Mouse (Mus musculus) naive thymus-derived CD4-positive, alpha-beta T cell, adult 2 months (primary cell): ENCODE data around the gene Cdc27.
A peak's percentile ranks its signal among the peaks of the same experiment; 100 is the strongest.

ENCODE experiments used
- DNase-seq: peaks from one replicate; pipeline ENCODE4 v3.0.0-alpha.2; 2011; ENCODE audit warnings: low read depth

Cdc27 gene

DNA sequence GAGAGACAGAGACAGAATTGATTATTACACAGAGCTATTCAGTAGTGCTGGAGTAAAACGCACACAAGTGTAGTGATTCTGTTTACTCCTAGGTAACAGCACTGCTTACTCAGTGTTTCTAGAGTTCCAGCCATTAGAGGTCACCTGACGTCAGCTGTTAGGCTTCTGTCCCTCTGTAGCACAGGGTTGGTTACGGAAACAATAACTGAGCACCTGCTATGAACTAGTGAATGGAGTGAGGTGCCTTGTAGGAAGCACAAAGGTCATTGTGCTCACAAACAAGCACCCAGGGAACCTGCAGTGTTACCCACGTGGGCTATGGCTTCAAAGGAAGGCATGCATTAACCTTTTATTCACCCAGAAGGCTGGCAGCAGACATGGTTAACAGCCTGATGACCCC is 70.9 kb downstream of the Cdc27 start:
- DNase-seq, result no peak

DNA sequence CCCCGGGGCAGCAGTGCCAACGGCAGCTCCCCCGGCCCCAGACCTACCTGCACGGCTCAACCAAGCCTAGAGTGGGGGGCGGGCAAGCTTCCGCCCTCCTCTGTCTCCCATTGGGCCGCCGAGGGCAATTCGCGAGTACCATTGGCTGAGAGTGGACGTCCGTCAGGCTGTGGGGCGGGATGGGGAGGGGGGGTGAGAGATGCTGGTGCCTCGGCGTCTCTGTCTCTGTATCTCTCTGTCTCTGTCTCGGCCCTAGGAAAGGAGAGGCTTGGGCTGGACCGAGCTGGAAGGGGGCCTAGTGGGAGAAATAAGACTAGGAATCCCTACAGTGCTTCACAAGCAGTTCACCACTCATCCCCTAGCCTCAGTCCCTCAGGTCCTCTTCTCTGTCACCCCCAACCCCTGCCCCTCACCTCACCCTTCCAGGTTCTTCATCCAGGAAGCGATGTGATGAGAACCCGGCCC is 81.0 kb downstream of the Cdc27 start:
- DNase-seq, result peak; percentile 94

DNA sequence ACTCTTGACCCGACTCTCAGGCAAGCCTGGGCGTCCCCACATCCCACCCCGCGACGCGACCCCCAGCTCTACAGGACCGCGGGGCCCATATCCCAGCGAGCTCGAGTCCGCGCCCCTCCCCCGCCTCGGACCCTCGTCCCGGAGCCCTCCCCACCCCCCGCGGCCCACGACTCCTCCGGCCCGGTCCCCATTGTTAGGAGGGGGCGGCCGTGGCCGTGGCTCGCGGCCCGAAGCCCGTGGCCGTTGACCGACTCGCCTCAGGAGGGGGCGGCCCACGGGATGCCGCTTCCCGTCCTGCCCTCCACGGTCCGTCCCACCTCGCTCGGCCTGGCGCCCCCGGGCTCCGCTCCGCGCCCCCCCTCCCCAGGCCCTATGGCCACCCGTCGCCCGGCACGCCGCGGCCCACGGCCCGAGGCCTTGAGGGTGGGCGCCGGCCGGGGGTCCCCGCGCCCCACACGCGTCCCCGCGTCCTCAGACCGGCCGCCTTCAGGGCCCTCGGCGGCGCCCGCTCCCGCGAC is 81.6 kb downstream of the Cdc27 start, which contains the start of gene Kansl1:
Gene Kansl1, minus strand, starts transcription at position 111 of the 518 bp plus-strand sequence.
- DNase-seq, result no peak

DNA sequence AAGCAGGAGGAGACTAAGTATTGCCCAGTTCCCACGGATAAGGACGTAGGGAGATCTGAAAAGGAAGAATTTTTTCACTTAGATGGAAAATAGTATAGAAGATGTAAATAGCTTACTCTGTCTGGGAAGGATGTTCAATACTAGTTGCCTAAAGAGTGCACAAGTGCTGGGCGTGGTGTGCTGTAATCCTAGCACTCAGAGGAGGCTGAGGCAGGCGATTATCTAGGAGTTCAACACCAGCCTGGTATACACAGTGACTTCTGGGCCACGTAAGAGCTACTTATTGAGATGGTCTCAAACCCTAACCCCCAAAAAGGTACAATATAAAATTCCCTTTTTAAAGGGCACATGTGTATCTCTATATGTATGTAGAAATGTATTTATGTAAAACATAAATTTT is 82.7 kb downstream of the Cdc27 start:
- DNase-seq, result no peak

DNA sequence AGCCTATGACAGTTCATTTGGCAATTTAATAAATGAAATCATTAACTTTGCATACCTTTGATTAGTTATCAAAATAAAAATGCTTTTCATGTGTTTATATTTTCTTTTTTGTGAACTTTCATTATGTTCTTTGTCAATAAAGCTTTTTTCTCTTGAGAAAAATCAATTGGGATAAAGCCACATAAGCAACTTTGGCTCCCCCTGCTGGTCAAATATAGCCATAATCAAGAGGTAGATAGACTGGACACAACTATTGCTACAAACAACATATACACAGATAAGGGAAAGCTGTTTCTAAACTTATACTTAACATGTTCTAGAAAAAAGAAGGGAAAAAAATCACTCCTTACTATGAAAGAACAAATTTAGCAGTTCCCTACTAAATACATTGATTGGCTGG is 88.9 kb downstream of the Cdc27 start:
- peak; percentile 89 for DNase-seq

DNA sequence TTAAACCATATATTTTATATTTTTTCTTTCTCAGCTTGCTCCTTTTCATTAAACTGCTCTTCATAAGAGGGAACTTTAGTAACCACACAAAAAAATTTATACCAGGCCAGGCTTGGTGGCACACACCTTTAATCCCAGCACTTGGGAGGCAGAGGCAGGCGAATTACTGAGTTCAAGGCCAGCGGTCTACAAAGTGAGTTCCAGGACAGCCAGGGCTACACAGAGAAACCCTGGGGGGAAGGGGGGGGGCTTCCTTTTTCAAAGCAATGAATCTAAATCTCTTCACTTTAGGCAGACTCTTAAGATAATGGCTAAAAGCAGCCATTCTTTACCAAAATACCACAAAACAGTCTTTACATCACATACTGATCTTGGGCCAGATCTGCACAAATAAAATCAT is 90.7 kb downstream of the Cdc27 start:
- DNase-seq, result no peak

DNA sequence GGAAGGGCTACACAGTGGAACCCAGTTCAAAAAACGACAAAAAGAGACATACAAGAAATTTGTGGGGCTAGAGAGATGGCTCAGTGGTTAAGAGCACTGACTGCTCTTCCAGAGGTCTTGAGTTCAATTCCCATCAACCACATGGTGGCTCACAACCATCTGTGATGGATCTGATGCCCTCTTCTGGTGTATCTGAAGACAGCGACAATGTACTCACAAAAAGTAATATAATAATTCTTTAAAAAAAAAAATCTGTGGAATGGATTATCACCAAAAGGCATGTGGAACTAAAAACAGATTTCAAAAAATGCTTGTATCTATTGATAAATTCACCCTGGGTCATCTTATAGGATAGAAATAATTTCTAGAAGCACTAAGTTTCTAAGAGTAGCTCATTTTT is 91.9 kb downstream of the Cdc27 start:
- DNase-seq, result no peak
